8 mouse cellular contexts compared by ENCODE assay signal in genomic region chr1:150099790-150100333, GRCm38 (mm10). TPM values are rescaled to one million over a fixed set of nuclear protein-coding genes. Genes with fewer than 3 reads are reported as not detected.
DNase-seq lines count a peak whose midpoint lies in the region; ATAC-seq and TF ChIP-seq lines count a peak whose summit lies in the region.

Gene Ptgs2 (plus strand): TSS chr1:150100031.

- TF ChIP-seq POLR2A in cortical plate, adult 2 months (IDR thresholded peaks at IDR 0.05; ENCODE audit: extremely low read depth, insufficient read depth, low read length): peak; percentile 70

- ATAC-seq in intestine, embryonic 14.5 days (replicated peaks; ENCODE audit: low FRiP score, low TSS enrichment, low read depth): peak; percentile 75
- ATAC-seq in limb, embryonic 11.5 days (ENCODE audit: insufficient number of reproducible peaks, low FRiP score, low TSS enrichment, low read depth): peak; percentile 83
- ATAC-seq in midbrain, embryonic 11.5 days (ENCODE audit: low FRiP score): peak; percentile 88

- no peak for TF ChIP-seq CTCF in cortical plate, adult 2 months (IDR thresholded peaks at IDR 0.05; ENCODE audit: extremely low read depth, insufficient read depth, low read length)

- H3K4me1 ChIP-seq in cortical plate, adult 2 months (ENCODE audit: control insufficient read depth, insufficient read depth, low read length): no peaks in the 10 kb centered on the region
- H3K4me1 ChIP-seq in intestine, embryonic 14.5 days (replicated peaks; ENCODE audit: control insufficient read depth, insufficient read depth, low read length): no peaks in the 10 kb centered on the region
- H3K4me1 ChIP-seq in limb, embryonic 11.5 days (ENCODE audit: control insufficient read depth, insufficient read depth, low read length): 0 out of 2 replicates have a peak, but pooled peaks cover 2% of the 10 kb centered on the region
- H3K4me1 ChIP-seq in midbrain, embryonic 11.5 days (ENCODE audit: control insufficient read depth, insufficient read depth, low read length): peaks cover 2% of the 10 kb centered on the region; the same call in 1 of the 2 replicates

- peak; percentile 97 for DNase-seq in NIH3T3 (ENCODE audit: low read depth)
- peak; percentile 19 to 31 for DNase-seq in gastrocnemius, postnatal 4 days (ENCODE audit: low spot score in 2 of 2)
- peak; percentile 72 for DNase-seq in intestine, embryonic 14.5 days (ENCODE audit: low spot score)
- peak; percentile 64 for DNase-seq in limb, embryonic 11.5 days (ENCODE audit: low spot score)
- peak; percentile 92 for DNase-seq in midbrain, embryonic 11.5 days (ENCODE audit: low spot score, missing footprints)
- peak; percentile 49 to 55 for DNase-seq in right cerebral cortex, postnatal 36 days (ENCODE audit: low spot score in 2 of 2)
- no peak for DNase-seq in spleen, postnatal 14 days (ENCODE audit: low spot score in 2 of 2)

- H3K27ac ChIP-seq in cortical plate, adult 2 months (ENCODE audit: insufficient read depth, low read length): peak within 1 kb of the TSS; percentile 32; the same call in 1 of the 2 replicates
- H3K27ac ChIP-seq in intestine, embryonic 14.5 days (ENCODE audit: low read depth): no peak within 1 kb of the TSS
- no peak within 1 kb of the TSS for H3K27ac ChIP-seq in limb, embryonic 11.5 days (replicated peaks; ENCODE audit: low read depth, low read length)
- H3K27ac ChIP-seq in midbrain, embryonic 11.5 days (ENCODE audit: low read depth, low read length): no peak within 1 kb of the TSS

- peak within 1 kb of the TSS; percentile 72 for H3K4me3 ChIP-seq in cortical plate, adult 2 months (ENCODE audit: insufficient read depth, low read length)
- peak within 1 kb of the TSS; percentile 41 for H3K4me3 ChIP-seq in intestine, embryonic 14.5 days (ENCODE audit: low read depth, low read length)
- peak within 1 kb of the TSS; percentile 37 for H3K4me3 ChIP-seq in limb, embryonic 11.5 days (ENCODE audit: low read depth, low read length)
- peak within 1 kb of the TSS; percentile 42 for H3K4me3 ChIP-seq in midbrain, embryonic 11.5 days (ENCODE audit: low read depth, low read length)

- H3K9ac ChIP-seq in intestine, embryonic 14.5 days (ENCODE audit: low read length): peak within 1 kb of the TSS; percentile 56
- H3K9ac ChIP-seq in limb, embryonic 11.5 days (ENCODE audit: low read length): peak within 1 kb of the TSS; percentile 60
- H3K9ac ChIP-seq in midbrain, embryonic 11.5 days (ENCODE audit: low read length): peak within 1 kb of the TSS; percentile 40

- peak within 1 kb of the TSS; percentile 92 for H3K4me2 ChIP-seq in intestine, embryonic 14.5 days (ENCODE audit: low read length)
- H3K4me2 ChIP-seq in limb, embryonic 11.5 days (ENCODE audit: low read depth, severe bottlenecking): peak within 1 kb of the TSS; percentile 94
- H3K4me2 ChIP-seq in midbrain, embryonic 11.5 days: peak within 1 kb of the TSS; percentile 70

- no peaks in the 10 kb centered on the region for H3K9me3 ChIP-seq in intestine, embryonic 14.5 days (ENCODE audit: control insufficient read depth, low read length)
- H3K9me3 ChIP-seq in limb, embryonic 11.5 days (ENCODE audit: control insufficient read depth, low read length): no peaks in the 10 kb centered on the region
- no peaks in the 10 kb centered on the region for H3K9me3 ChIP-seq in midbrain, embryonic 11.5 days (ENCODE audit: control insufficient read depth, low read length)

- no peaks in the 10 kb centered on the region for H3K36me3 ChIP-seq in intestine, embryonic 14.5 days (ENCODE audit: control insufficient read depth, insufficient read depth, low read length)
- H3K36me3 ChIP-seq in limb, embryonic 11.5 days (ENCODE audit: control insufficient read depth, insufficient read depth, low read length): no peaks in the 10 kb centered on the region
- no peaks in the 10 kb centered on the region for H3K36me3 ChIP-seq in midbrain, embryonic 11.5 days (ENCODE audit: control insufficient read depth, insufficient read depth, low read length)

- WGBS in intestine, embryonic 14.5 days: 1% methylated on average over 26 of the region's 26 CpGs
- WGBS in limb, embryonic 11.5 days: 2% methylated on average over 26 of the region's 26 CpGs
- under 1% methylated on average over 24 of the region's 26 CpGs for WGBS in midbrain, embryonic 11.5 days

- no peaks in the 10 kb centered on the region for H3K27me3 ChIP-seq in intestine, embryonic 14.5 days (replicated peaks; ENCODE audit: control insufficient read depth, insufficient read depth, low read length)
- H3K27me3 ChIP-seq in limb, embryonic 11.5 days (ENCODE audit: control insufficient read depth, insufficient read depth, low read length): no peaks in the 10 kb centered on the region
- no peaks in the 10 kb centered on the region for H3K27me3 ChIP-seq in midbrain, embryonic 11.5 days (ENCODE audit: control insufficient read depth, insufficient read depth, low read length)

RNA-seq across cellular contexts. Expression of gene Ptgs2, which starts in this region (rescaled TPM):
- polyA plus RNA-seq in cortical plate, adult 2 months (2012; rRNA removed): 5.5 and 5.8 TPM in 2 replicates
- 1 to 10 TPM in 1 of 2 experiments, under 1 TPM in 1; 0.34 to 1.4 TPM for total RNA-seq in gastrocnemius, postnatal 4 days (2021)
- polyA plus RNA-seq in intestine, embryonic 14.5 days (2014; fragmentation: Nextera tagmentation; extraction: Ambion mirVana): 1.4 and 1.8 TPM in 2 replicates
- polyA plus RNA-seq in limb, embryonic 11.5 days (2014; fragmentation: Nextera tagmentation; extraction: Ambion mirVana): not detected in 2 replicates
- polyA plus RNA-seq in midbrain, embryonic 11.5 days (2014; fragmentation: Nextera tagmentation; extraction: Ambion mirVana): 0.10 and 0.15 TPM in 2 replicates

Comparison
In these comparisons a context has a peak if more than half of its experiments do, and no peak if none do; other contexts are left out.
1. Peak in DNase-seq, ATAC-seq, H3K4me3 ChIP-seq, H3K9ac ChIP-seq and H3K4me2 ChIP-seq in limb, embryonic 11.5 days; RNA of the gene not detected or under 1 TPM.
2. Peak in DNase-seq, ATAC-seq, H3K4me3 ChIP-seq, H3K9ac ChIP-seq and H3K4me2 ChIP-seq in midbrain, embryonic 11.5 days; RNA of the gene not detected or under 1 TPM.
3. DNase-seq: peak in NIH3T3 (single experiment), gastrocnemius, postnatal 4 days (2 of 2), intestine, embryonic 14.5 days (single experiment) and right cerebral cortex, postnatal 36 days (2 of 2); none in spleen, postnatal 14 days (0 of 2).
4. Peak in every context shown above with its lines, with median percentiles within 50 percentile points of each other: H3K4me3 ChIP-seq, ATAC-seq, H3K4me2 ChIP-seq and H3K9ac ChIP-seq.